Mouse (Mus musculus): ENCODE results near the gene Pank2. TPM values are rescaled to one million over a fixed set of nuclear protein-coding genes. Genes with fewer than 3 reads are reported as not detected.
"Not testable (repeated sequence)": the region's sequence is repeated elsewhere in the genome, so short reads cannot be mapped to it uniquely, and the experiment has no call there.

Gene Pank2
- polyA plus RNA-seq, 1 experiment from 2014 or later: 15.6 TPM

- H3K9me3 ChIP-seq (replicated peaks; ENCODE audit: control insufficient read depth, low read length); H3K27me3 ChIP-seq (ENCODE audit: control insufficient read depth, insufficient read depth, low read depth, low read length); H3K36me3 ChIP-seq (ENCODE audit: control insufficient read depth, insufficient read depth); H3K9ac ChIP-seq (ENCODE audit: low read depth, low read length); H3K4me2 ChIP-seq (ENCODE audit: low read depth, low read length); H3K27ac ChIP-seq (ENCODE audit: low read length); H3K4me3 ChIP-seq (ENCODE audit: low read depth, low read length); ATAC-seq (ENCODE audit: low read depth): not testable (repeated sequence)
- peaks cover 37% of the 10 kb centered on the region for H3K4me1 ChIP-seq (ENCODE audit: control insufficient read depth, low read depth, low read length)
- 60% methylated on average over 2 of the region's 2 CpGs for whole genome bisulfite sequencing (ENCODE audit: insufficient replicate concordance)
Measured at GRCm38 (mm10) chr2:131226669-131227068, 35.6 kb upstream of the Pank2 start.

GRCm38 (mm10) chr2:131227243-131227642 is 35.1 kb upstream of the Pank2 start:
- H3K4me3 ChIP-seq (ENCODE audit: low read depth, low read length): no peak overlapping the region
- no peaks in the 10 kb centered on the region for H3K9me3 ChIP-seq (replicated peaks; ENCODE audit: control insufficient read depth, low read length)
- H3K9ac ChIP-seq (ENCODE audit: low read depth, low read length): no peak overlapping the region
- WGBS (ENCODE audit: insufficient replicate concordance): 49% methylated on average over 3 of the region's 3 CpGs
- no peak overlapping the region for H3K27ac ChIP-seq (ENCODE audit: low read length)
- no peaks in the 10 kb centered on the region for H3K27me3 ChIP-seq (ENCODE audit: control insufficient read depth, insufficient read depth, low read depth, low read length)
- H3K4me2 ChIP-seq (ENCODE audit: low read depth, low read length): no peak overlapping the region
- peaks cover 35% of the 10 kb centered on the region for H3K4me1 ChIP-seq (ENCODE audit: control insufficient read depth, low read depth, low read length)
- ATAC-seq (ENCODE audit: low read depth): no peak
- H3K36me3 ChIP-seq (ENCODE audit: control insufficient read depth, insufficient read depth): no peaks in the 10 kb centered on the region

- 77% methylated on average over 2 of the region's 2 CpGs for WGBS (ENCODE audit: insufficient replicate concordance)
- Histone ChIP-seq H3K27ac (ENCODE audit: low read length) (peak overlapping the region; percentile 77), H3K36me3 (ENCODE audit: control insufficient read depth, insufficient read depth) (no peaks in the 10 kb centered on the region), H3K9me3 (replicated peaks; ENCODE audit: control insufficient read depth, low read length) (no peaks in the 10 kb centered on the region), H3K4me3 (ENCODE audit: low read depth, low read length) (no peak overlapping the region), H3K9ac (ENCODE audit: low read depth, low read length) (no peak overlapping the region; the same call in 1 of the 2 replicates), H3K27me3 (ENCODE audit: control insufficient read depth, insufficient read depth, low read depth, low read length) (no peaks in the 10 kb centered on the region), H3K4me2 (ENCODE audit: low read depth, low read length) (peak overlapping the region; percentile 35), H3K4me1 (ENCODE audit: control insufficient read depth, low read depth, low read length) (peaks cover 37% of the 10 kb centered on the region)
- peak; percentile 54 for ATAC-seq (ENCODE audit: low read depth)
Measured at GRCm38 (mm10) chr2:131232558-131232957, 29.7 kb upstream of the Pank2 start.

DNA sequence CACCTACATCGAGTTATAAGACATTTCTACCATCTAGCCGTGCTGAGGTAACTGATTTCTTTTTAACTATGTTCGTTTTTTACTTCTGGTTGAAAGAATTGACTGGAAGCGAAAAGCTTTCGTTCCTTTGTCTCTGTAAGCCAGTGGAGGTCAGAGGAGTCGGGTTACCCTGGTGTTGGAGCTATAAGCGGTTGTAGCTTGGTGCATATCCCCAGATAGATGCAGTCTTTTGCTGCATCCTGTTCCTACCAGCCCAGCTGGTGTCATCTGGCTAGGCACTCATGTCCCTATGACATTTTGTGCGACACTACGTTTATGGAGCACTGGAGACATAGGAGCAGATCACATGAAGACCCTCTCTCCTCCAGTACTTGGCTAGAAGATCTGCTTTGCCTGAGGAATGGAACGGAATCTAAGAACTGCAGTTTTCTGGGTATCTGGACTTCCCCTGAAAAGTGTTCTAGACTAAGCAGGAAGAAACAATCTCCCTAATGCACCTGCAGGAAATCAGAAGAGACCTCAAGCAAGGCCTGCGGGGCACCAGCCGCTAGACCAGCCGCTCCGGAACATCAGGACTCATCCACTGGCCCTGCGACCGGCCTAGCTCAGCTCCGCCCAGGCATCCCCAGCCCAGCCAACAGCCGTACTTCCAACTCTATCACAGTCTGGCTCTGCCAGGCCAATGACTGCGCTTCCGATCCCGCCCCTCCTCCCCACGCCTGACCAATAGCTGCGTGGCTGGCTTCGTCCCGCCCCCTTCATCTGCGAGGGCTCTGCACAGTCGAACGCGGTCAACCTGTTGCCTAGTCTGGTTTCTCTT is 28.8 kb upstream of the Pank2 start, which contains the start of gene Mavs:
Gene Mavs, plus strand, starts transcription at position 757 of the 820 bp plus-strand sequence.
- peak within 1 kb of the TSS; percentile 87 for H3K4me2 ChIP-seq (ENCODE audit: low read depth, low read length)
- H3K27ac ChIP-seq (ENCODE audit: low read length): peak within 1 kb of the TSS; percentile 83
- H3K4me1 ChIP-seq (ENCODE audit: control insufficient read depth, low read depth, low read length): peaks cover 37% of the 10 kb centered on the region
- 14% methylated on average over 29 of the region's 29 CpGs for WGBS (ENCODE audit: insufficient replicate concordance)
- ATAC-seq (ENCODE audit: low read depth): peak; percentile 99
- no peaks in the 10 kb centered on the region for H3K36me3 ChIP-seq (ENCODE audit: control insufficient read depth, insufficient read depth)
- H3K9ac ChIP-seq (ENCODE audit: low read depth, low read length): peak within 1 kb of the TSS; percentile 77
- no peaks in the 10 kb centered on the region for H3K9me3 ChIP-seq (replicated peaks; ENCODE audit: control insufficient read depth, low read length)
- H3K27me3 ChIP-seq (ENCODE audit: control insufficient read depth, insufficient read depth, low read depth, low read length): no peaks in the 10 kb centered on the region
- H3K4me3 ChIP-seq (ENCODE audit: low read depth, low read length): peak within 1 kb of the TSS; percentile 68

- H3K4me3 ChIP-seq (ENCODE audit: low read depth, low read length): peak overlapping the region; percentile 68
- H3K9me3 ChIP-seq (replicated peaks; ENCODE audit: control insufficient read depth, low read length): no peaks in the 10 kb centered on the region
- peak overlapping the region; percentile 77 for H3K9ac ChIP-seq (ENCODE audit: low read depth, low read length)
- H3K4me1 ChIP-seq (ENCODE audit: control insufficient read depth, low read depth, low read length): peaks cover 37% of the 10 kb centered on the region
- peak overlapping the region; percentile 83 for H3K27ac ChIP-seq (ENCODE audit: low read length)
- H3K4me2 ChIP-seq (ENCODE audit: low read depth, low read length): peak overlapping the region; percentile 87
- WGBS (ENCODE audit: insufficient replicate concordance): 8% methylated on average over 28 of the region's 28 CpGs
- peaks cover 6% of the 10 kb centered on the region for H3K36me3 ChIP-seq (ENCODE audit: control insufficient read depth, insufficient read depth)
- no peaks in the 10 kb centered on the region for H3K27me3 ChIP-seq (ENCODE audit: control insufficient read depth, insufficient read depth, low read depth, low read length)
- ATAC-seq (ENCODE audit: low read depth): peak; percentile 30
Measured at GRCm38 (mm10) chr2:131234127-131234650, 28.1 kb upstream of the Pank2 start.

GRCm38 (mm10) chr2:131234970-131235635 is 27.2 kb upstream of the Pank2 start:
- 35% methylated on average over 7 of the region's 7 CpGs for WGBS (ENCODE audit: insufficient replicate concordance)
- Histone ChIP-seq H3K4me2 (ENCODE audit: low read depth, low read length) (peak overlapping the region; percentile 87), H3K9me3 (replicated peaks; ENCODE audit: control insufficient read depth, low read length) (no peaks in the 10 kb centered on the region), H3K36me3 (ENCODE audit: control insufficient read depth, insufficient read depth) (peaks cover 10% of the 10 kb centered on the region), H3K4me3 (ENCODE audit: low read depth, low read length) (peak overlapping the region; percentile 68), H3K9ac (ENCODE audit: low read depth, low read length) (peak overlapping the region; percentile 77), H3K27me3 (ENCODE audit: control insufficient read depth, insufficient read depth, low read depth, low read length) (no peaks in the 10 kb centered on the region), H3K27ac (ENCODE audit: low read length) (peak overlapping the region; percentile 83), H3K4me1 (ENCODE audit: control insufficient read depth, low read depth, low read length) (peaks cover 37% of the 10 kb centered on the region)
- ATAC-seq (ENCODE audit: low read depth): no peak

DNA sequence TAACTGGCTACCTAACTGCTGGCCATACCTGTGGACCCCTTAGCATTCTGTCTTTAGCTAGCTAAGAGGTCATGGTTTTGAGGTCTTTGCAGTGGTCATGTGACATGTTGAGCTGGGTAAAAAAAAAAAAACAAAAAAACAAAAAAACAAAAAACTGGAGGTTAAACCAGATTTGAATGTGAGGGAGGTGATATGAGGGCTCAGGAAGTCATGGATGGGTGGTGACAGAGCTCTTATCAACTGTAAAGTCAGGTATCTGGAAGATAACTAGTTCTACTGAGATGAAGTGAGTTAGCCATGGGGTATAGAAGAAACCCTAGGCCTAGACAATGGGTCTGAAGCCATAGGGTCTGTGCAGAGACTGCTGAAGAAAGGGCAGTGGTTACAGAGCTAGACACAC is 20.1 kb upstream of the Pank2 start:
- no peak overlapping the region for H3K4me2 ChIP-seq (ENCODE audit: low read depth, low read length)
- H3K9ac ChIP-seq (ENCODE audit: low read depth, low read length): no peak overlapping the region
- H3K27ac ChIP-seq (ENCODE audit: low read length): 0 out of 2 replicates have a peak overlapping the region, but pooled peaks have one; percentile 18
- ATAC-seq (ENCODE audit: low read depth): no peak
- peaks cover 68% of the 10 kb centered on the region for H3K36me3 ChIP-seq (ENCODE audit: control insufficient read depth, insufficient read depth)
- no peaks in the 10 kb centered on the region for H3K9me3 ChIP-seq (replicated peaks; ENCODE audit: control insufficient read depth, low read length)
- H3K27me3 ChIP-seq (ENCODE audit: control insufficient read depth, insufficient read depth, low read depth, low read length): no peaks in the 10 kb centered on the region
- H3K4me1 ChIP-seq (ENCODE audit: control insufficient read depth, low read depth, low read length): peaks cover 20% of the 10 kb centered on the region
- no peak overlapping the region for H3K4me3 ChIP-seq (ENCODE audit: low read depth, low read length)

GRCm38 (mm10) chr2:131242929-131243328 is 19.4 kb upstream of the Pank2 start:
- WGBS (ENCODE audit: insufficient replicate concordance): 31% methylated on average over 7 of the region's 7 CpGs
- H3K4me3 ChIP-seq (ENCODE audit: low read depth, low read length): no peak overlapping the region
- H3K36me3 ChIP-seq (ENCODE audit: control insufficient read depth, insufficient read depth): peaks cover 74% of the 10 kb centered on the region
- H3K4me1 ChIP-seq (ENCODE audit: control insufficient read depth, low read depth, low read length): peaks cover 20% of the 10 kb centered on the region
- no peaks in the 10 kb centered on the region for H3K27me3 ChIP-seq (ENCODE audit: control insufficient read depth, insufficient read depth, low read depth, low read length)
- no peak overlapping the region for H3K27ac ChIP-seq (ENCODE audit: low read length)
- ATAC-seq (ENCODE audit: low read depth): no peak
- H3K4me2 ChIP-seq (ENCODE audit: low read depth, low read length): no peak overlapping the region
- no peak overlapping the region for H3K9ac ChIP-seq (ENCODE audit: low read depth, low read length)
- no peaks in the 10 kb centered on the region for H3K9me3 ChIP-seq (replicated peaks; ENCODE audit: control insufficient read depth, low read length)
